Mouse (Mus musculus) colon, adult 2 months (tissue): ENCODE results near the gene Gm5916. TPM values are rescaled to one million over a fixed set of nuclear protein-coding genes. Genes with fewer than 3 reads are reported as not detected.

ENCODE experiments used
- polyA plus RNA-seq: library from polyadenylated mRNA; depleted of rRNA; stranded (reverse); fragments of >200 nt; gene quantifications from 2 replicates; pipeline ENCODE4 v1.2.3, GENCODE M21; 2012; rRNA removed

The Gm5916 gene
- not detected in 2 replicates for polyA plus RNA-seq

DNA sequence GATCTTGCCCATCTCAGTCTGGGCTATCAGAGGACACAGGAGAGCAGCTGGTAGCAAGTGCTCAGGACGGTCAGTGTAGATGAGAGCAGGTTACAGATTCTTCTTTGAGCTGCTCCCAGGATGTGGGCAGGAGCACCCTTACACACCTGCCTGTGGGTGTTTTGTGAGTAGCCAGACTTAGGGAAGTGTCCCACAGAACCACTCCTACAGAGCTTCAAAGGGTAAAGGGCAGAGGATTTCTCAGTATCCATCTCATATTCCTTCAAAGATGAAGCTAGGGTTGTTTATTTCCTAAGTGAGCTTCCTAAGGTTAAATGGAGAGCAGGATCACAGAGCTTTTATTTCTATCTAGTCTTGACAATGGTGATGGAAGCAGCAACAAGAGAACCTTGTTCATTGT is at the start of gene Gm5916:
Gm5916 (minus strand) TSS at position 101 of the 400 bp plus-strand sequence.

Other genes starting within 250 kb of the Gm5916 start
- not detected in 2 replicates for gene 9230113P08Rik, start 220.4 kb downstream of the Gm5916 start, polyA plus RNA-seq